Mouse (Mus musculus): ENCODE measurements around the gene Bmi1. TPM values are rescaled to one million over a fixed set of nuclear protein-coding genes. Genes with fewer than 3 reads are reported as not detected.

The Bmi1 gene
- 10 to 100 TPM; 59.2 to 63.0 TPM for total RNA-seq (2021)
- long read RNA-seq, experiment 1, transcript Bmi1-201 (10 exons, 3,594 nt): major isoform, 31 of 38 reads
- long read RNA-seq, experiment 1, partial matches to known transcripts: 1 of 38 reads
- long read RNA-seq, experiment 1, other reads (novel, unspliced or antisense): 6 of 38 reads
- long read RNA-seq, experiment 2, transcript Bmi1-201 (10 exons, 3,594 nt): major isoform, 14 of 20 reads
- long read RNA-seq, experiment 2, partial matches to known transcripts: 1 of 20 reads
- long read RNA-seq, experiment 2, other reads (novel, unspliced or antisense): 5 of 20 reads

DNA sequence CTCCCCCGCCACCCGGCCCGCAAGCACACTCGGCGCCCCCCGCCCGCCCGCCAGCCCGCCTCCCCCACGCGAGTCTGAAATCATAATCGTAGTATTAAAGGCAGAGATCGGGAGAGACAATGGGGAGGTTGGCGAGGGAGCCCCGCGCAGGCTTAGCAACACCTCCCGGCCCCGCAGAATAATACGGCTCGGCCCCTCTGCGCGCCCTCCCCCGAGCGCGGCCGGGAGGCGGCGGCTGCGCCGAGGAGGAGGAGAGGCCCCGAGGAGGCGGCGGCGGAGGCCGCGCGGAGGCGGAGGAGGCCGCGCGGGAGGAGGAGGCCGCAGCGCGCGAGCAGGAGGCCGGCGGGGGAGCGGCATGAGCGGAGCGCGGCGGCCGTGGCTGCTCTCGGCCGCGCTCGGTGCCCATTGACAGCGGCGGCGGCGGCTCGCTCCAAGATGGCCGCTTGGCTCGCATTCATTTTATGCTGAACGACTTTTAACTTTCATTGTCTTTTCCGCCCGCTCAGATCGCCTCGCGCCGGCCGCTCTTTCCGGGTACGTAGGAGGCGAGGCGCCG, at the start of gene Bmi1:
Bmi1 (plus strand) TSS at position 83 of the 556 bp plus-strand sequence.
- peak; percentile 79 to 82 for DNase-seq

- DNase-seq: no peak
Observed at GRCm38 (mm10) chr2:18630547-18630946, 46.3 kb upstream of the Bmi1 start.

GRCm38 (mm10) chr2:18635052-18635451, 41.8 kb upstream of the Bmi1 start:
- DNase-seq: peak; percentile 33 to 63

GRCm38 (mm10) chr2:18648563-18648962, 28.3 kb upstream of the Bmi1 start:
- no peak for DNase-seq

DNA sequence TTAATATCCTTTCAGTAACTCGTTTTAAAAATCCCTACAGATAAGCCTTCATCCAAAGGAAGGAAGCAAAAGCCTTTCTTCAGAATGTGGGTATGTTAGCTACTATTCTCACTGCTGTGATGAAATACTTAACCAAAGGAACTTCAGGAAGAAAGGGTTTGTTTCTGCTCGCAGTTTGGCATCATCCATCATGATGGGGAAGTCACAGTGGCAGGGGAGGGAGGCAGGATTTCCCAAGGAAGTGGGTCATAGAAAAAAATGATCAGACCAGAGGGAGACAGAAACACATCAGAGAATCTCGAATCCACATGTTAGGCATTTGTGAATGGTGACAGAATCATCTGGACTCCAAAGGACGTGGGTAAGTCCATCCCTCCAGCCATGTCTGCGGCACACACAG, 22.0 kb upstream of the Bmi1 start:
- no peak for DNase-seq

GRCm38 (mm10) chr2:18664003-18664402, 12.8 kb upstream of the Bmi1 start:
- DNase-seq: no peak

DNA sequence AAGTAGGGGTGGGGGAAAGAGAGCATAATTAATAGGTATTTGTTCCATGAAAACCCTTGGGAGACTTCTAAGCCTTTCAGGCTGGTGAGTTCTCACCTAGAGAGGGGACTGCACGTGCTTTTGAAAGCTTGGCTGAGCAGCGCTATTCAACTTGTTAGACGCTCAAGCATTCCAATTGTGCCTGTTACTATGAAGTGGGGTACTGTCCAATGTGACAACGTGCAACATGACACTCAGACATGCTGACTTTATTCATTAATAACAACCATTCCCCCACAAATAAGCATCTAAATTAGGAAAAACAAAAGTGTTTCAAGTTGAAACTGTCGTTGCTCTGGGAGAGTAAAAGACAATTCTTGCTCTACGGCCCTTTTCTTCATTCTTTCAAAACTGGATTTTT, 5.8 kb upstream of the Bmi1 start:
- no peak for DNase-seq

DNA sequence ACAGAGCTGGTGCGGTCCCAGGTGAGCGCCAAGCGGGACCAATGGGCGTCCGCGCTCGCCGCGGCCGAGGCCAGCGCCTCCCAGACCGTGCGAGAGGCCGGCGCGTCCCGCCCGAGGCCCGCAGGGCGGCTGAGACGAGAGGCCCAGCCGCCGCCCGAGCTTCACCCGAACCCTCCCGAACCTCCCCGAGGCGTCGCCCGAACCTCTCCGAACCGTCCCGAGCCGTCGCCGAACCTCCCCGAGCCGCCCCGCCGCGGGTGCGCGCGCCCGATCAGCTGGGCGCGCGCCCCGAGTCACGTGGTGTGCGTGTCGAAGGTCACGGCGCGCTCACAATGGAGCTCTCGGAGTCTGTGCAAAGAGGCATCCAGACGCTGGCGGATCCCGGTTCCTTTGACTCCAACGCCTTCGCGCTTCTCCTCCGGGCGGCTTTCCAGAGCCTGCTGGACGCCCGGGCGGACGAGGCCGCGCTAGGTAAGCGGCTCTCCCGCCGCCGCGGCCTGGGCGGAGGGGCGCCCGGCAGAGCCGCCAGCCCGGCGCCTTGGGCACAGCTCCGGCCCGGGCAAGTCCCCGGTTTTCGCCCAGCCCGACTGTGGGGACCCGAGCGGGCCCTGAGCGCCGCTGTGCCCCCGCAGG, 4.6 kb upstream of the Bmi1 start, which contains the start of gene Commd3:
Commd3 (plus strand) TSS at position 252 of the 633 bp plus-strand sequence.
- peak; percentile 95 to 98 for DNase-seq

- DNase-seq: no peak
Observed at GRCm38 (mm10) chr2:18672766-18673164, 4.1 kb upstream of the Bmi1 start.

- DNase-seq: no peak
Observed at GRCm38 (mm10) chr2:18673766-18674165, 3.1 kb upstream of the Bmi1 start.

GRCm38 (mm10) chr2:18674193-18674902, 2.5 kb upstream of the Bmi1 start:
- no peak for DNase-seq

GRCm38 (mm10) chr2:18675681-18676456, 949 bp upstream of the Bmi1 start:
- DNase-seq: no peak

DNA sequence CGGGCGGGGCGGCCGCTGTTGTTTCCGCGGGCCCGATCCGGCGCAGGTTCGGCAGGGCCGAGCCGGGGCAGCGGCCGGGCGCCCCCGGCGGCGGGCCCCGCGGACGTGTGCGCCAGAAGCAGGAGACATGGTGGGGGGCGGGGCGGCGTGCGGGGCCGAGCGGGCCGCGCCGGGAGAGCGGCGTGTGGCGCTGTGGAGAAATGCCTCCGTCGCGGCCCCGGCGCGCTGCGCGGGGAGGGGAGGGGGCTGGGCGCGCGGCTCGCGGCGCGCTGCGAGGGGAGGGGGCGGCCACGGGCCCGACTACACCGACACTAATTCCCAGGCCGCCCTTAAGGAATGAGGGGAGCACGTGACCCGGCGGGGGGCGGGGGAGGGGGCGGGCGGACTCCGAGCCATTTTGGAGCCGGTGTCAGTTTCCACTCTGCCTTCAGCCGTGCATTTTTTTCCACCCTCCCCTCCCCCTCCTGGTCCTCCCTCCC, 322 bp upstream of the Bmi1 start:
- DNase-seq: peak in 1 of 2 experiments; percentile 85

DNA sequence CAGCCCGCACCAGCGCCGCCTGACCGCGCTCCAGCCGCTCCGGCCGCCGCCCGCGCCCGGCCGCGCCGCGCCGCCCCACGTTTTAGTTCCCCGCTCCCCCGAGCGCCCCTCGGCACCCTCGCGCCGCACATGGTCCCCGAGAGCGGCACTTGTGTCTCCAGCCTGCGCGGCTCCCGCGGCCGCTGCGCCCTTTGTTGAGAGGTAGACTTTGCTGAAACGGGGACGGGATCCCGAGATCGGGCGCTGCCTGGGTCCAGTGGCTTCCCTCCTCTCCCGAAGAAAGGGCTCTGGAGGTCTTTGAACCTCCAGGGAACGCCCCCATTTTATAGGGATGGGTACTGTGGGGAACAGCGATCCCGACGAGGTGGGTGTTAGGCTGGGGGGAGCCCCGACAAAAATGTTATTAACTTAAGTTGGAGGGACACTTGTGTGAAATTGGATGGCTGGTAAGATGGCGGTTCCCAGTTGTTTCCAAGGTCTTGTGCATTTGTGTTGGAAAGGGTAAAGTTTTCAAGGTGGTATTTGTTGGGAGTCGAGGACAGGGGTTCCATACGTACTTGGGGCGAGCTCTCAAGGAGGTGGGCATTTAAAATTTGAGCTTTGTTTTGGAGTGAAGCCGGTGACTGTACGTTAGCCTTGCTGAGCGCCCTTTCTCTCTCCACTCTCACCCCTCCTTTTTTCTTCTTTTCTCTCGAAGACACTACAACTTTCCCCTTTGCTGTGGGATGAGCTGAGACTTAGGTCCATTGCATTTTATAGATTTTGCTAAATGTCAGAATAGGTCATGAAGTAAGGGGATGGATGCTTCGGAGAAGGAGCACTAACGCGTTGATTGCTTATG, 1.0 kb downstream of the Bmi1 start:
- DNase-seq: peak; percentile 50 to 70

GRCm38 (mm10) chr2:18679701-18680100, 2.9 kb downstream of the Bmi1 start:
- no peak for DNase-seq

GRCm38 (mm10) chr2:18680501-18680900, 3.7 kb downstream of the Bmi1 start:
- DNase-seq: no peak

GRCm38 (mm10) chr2:18680961-18681360, 4.1 kb downstream of the Bmi1 start:
- DNase-seq: peak; percentile 63 to 79

GRCm38 (mm10) chr2:18684062-18684461, 7.2 kb downstream of the Bmi1 start:
- no peak for DNase-seq

DNA sequence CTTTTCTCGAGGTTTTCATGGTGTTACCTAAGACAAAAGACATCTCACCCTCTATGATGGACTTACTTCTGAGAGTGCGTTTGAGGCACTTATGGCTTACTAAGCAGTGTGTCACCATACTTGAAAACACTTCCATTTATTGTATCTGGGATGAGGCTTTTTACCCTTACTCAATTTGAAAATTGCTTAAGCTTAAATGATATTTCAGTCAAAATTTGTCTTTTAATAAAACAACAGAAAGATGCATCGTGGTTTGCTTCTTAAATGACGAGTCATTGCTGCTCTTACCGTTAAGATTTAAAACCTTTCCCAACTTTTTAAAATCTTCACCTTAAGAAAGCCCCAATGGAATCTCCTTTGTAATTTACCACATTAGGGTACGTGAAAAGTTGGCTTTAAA, 9.6 kb downstream of the Bmi1 start:
- DNase-seq: no peak

- DNase-seq: no peak
Observed at GRCm38 (mm10) chr2:18686826-18687519, 10.2 kb downstream of the Bmi1 start.
